Mouse (Mus musculus): ENCODE results near the gene Dync2h1. TPM values are rescaled to one million over a fixed set of nuclear protein-coding genes. Genes with fewer than 3 reads are reported as not detected.

Gene Dync2h1
- polyA plus RNA-seq, 1 experiment from 2014 or later: 19.3 TPM

Other genes with a start within 250 kb of the Dync2h1 start
- gene Dcun1d5, start 74 bp upstream of the Dync2h1 start, polyA plus RNA-seq (2016; fragmentation: Nextera tagmentation; extraction: Ambion mirVana): 124 TPM in 2 replicates
- not detected in 2 replicates for gene Mmp13, start 88.1 kb upstream of the Dync2h1 start, polyA plus RNA-seq (2016; fragmentation: Nextera tagmentation; extraction: Ambion mirVana)
- not detected in 2 replicates for gene Mmp12, start 159.9 kb upstream of the Dync2h1 start, polyA plus RNA-seq (2016; fragmentation: Nextera tagmentation; extraction: Ambion mirVana)
- gene Mmp1b, start 203.6 kb upstream of the Dync2h1 start, polyA plus RNA-seq (2016; fragmentation: Nextera tagmentation; extraction: Ambion mirVana): not detected in 2 replicates

All from limb, embryonic 10.5 days (tissue).